Mouse (Mus musculus) urinary bladder, postnatal 25 days (tissue): ENCODE measurements around the gene Ackr4.

Experiments used
- DNase-seq: peaks from one replicate; pipeline ENCODE4 v3.0.0; 2022; ENCODE audit warnings: low spot score

Gene Ackr4

GRCm38 (mm10) chr9:104126833-104127232 is at the start of gene Ackr4:
Ackr4 (minus strand) TSS chr9:104126933.
- no peak for DNase-seq

GRCm38 (mm10) chr9:104172342-104172741 is 45.6 kb upstream of the Ackr4 start:
- DNase-seq, result no peak

DNA sequence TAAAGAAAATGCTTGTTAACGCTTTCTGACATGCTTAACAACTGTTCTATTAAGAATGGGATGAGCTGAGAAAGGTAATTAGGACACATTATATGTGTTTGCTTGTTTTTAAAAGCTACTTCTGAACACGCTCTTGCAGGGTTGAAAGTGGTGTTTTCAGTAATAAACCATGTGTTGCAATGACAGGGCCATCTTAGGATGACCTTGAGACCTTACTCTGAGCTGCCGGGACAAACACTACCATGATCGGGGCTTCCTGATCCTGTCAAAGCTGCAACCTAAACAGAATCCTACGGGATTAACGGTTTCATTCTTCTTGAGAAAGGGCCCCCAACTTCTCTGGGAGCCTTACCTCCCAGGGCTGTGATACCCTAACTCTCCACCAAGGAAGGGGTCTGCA is 44.9 kb upstream of the Ackr4 start:
- DNase-seq, result no peak

DNA sequence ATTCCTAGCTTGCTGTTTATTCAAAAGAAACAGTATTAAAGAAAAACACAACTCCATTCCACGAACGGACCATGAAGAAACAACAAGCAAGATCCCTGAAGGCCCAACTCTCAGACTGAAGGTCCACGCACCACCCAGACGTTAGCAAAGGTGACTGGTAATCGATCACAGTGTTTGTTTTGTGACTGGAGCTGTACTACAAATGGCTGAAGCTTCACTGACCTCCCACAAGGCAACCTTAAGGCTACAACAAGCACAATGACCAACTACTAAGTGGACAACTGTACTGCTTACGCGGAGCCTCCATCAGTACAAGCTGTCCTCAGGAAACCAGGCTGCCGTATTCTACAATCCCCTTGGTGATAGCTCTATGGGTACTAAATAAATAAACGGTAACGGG is 43.3 kb upstream of the Ackr4 start:
- no peak for DNase-seq

DNA sequence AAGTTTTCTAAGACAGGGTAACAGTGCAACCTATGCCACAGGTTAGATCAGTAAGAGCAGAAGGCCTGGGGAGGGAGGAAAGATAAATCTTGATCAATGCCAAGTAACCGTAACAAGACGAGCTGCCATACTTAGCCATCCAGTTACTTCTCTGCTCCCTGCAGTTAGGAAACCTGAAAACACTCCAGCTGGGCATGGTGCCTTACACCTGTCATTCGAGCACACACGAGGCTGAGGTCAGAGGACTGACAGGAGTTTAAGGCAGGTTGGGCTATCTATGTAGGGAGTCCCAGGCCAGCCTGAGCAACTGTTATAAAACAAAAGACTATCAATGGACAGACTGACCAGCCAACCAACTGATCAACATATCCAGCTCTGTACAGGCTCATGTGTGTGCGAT is 39.2 kb upstream of the Ackr4 start:
- DNase-seq, result no peak

- DNase-seq, result no peak
Observed at GRCm38 (mm10) chr9:104164194-104164593, 37.5 kb upstream of the Ackr4 start.

GRCm38 (mm10) chr9:104161117-104161516 is 34.4 kb upstream of the Ackr4 start:
- no peak for DNase-seq

DNA sequence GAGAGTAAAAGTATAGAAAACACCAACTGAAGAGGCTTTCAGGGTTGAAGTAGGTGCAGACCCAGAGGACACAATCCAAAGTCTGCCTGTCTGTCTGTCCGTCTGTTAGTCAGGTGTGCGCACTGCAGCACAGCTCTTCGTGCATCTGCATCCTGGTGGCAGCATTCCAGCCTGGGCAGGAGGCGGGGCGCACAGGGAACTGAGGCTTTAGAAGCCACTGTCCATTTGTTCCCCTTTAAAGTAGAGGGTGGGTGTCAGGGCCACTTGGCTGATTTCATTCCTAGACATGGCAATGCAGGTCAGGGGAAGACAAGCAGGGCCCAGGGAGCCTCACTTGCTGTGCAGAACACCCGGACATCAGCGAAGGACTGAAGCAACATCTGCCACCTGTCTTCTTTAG is 30.6 kb upstream of the Ackr4 start:
- DNase-seq, result no peak

DNA sequence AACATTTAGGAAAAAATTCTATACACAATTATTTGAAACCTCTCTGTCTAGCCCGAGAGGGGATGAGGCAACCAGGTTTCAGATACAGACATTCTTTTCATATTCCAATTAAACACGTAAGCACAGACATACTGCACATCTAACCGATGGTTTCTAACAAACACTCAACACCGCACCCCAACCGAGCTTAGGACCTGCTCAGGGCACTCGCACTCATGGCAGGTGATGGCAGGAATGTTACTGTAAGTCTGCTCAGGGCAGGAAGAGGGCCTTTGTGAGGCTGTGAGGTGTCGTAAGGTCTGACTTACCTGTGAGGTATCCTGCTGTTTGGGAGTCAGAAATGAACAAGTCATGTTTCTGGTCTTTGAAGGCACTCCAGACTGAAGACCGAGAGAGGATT is 29.8 kb upstream of the Ackr4 start:
- DNase-seq, result no peak

GRCm38 (mm10) chr9:104155100-104155715 is 28.5 kb upstream of the Ackr4 start:
- no peak for DNase-seq

DNA sequence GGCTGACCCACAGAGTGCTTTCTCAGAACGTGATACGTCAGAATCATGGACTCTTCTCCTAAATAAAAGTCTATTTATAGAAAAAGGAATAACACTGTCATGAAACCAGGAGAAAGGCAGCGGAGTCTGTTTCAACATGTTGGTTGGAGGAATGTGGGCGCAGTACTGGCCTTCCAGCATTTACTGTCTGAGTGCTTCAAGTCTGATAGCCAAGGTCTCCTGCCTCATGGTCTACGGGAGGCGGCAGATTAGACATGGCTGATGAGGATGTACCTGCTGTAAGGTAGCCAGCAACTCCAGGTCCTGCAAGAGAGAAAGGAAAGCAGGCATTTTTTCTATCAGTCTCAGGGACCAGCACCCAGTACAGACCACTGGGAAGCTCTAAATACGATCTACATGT is 25.4 kb upstream of the Ackr4 start:
- DNase-seq, result no peak

- DNase-seq, result no peak
Observed at GRCm38 (mm10) chr9:104148969-104149368, 22.2 kb upstream of the Ackr4 start.

- no peak for DNase-seq
Observed at GRCm38 (mm10) chr9:104146683-104147082, 19.9 kb upstream of the Ackr4 start.

- DNase-seq, result no peak
Observed at GRCm38 (mm10) chr9:104144314-104144996, 17.7 kb upstream of the Ackr4 start.

GRCm38 (mm10) chr9:104142805-104143204 is 16.1 kb upstream of the Ackr4 start:
- no peak for DNase-seq

GRCm38 (mm10) chr9:104140351-104140750 is 13.6 kb upstream of the Ackr4 start:
- no peak for DNase-seq

GRCm38 (mm10) chr9:104130141-104130755 is 3.5 kb upstream of the Ackr4 start:
- DNase-seq, result no peak

DNA sequence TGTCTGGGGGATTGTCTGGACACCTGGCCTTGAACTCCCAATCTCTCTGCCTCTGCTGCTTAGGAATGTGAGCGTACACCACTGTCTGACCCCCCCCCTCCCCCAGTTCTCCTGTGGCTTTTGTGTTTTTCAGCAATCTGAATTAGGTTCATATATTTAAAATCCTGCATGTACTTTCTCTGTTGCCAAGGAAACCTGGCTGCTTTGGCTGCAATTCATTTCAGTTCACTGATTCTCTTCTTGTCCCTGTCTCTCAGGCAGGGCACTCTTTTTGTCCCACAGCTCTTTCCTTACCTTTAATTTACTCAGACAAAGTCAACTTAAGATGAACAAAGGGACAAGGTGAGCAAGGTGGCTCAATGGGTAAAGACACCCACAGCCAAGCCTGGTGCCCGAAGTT is 1.4 kb upstream of the Ackr4 start:
- DNase-seq, result no peak

GRCm38 (mm10) chr9:104123622-104124021 is 3.1 kb downstream of the Ackr4 start:
- no peak for DNase-seq

DNA sequence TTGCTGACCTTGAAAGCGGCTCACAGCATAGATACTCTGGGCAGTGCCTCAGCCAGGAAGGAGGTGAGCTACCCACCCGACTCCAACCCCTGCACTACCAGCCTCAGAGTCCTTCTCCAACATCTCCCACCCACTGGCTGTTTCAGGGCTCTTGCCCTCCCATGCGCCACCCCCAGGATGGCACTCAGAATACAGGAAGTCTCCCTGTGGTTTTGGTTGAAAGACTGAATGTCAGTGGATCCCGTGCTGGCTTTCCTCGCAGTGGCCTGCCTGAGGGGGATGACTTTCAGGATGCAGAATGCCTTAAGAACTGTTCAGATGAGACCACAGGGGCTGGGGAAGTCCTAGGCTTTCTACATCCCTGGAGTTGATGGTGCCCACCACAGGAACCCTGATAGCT is 3.6 kb downstream of the Ackr4 start:
- DNase-seq, result no peak

DNA sequence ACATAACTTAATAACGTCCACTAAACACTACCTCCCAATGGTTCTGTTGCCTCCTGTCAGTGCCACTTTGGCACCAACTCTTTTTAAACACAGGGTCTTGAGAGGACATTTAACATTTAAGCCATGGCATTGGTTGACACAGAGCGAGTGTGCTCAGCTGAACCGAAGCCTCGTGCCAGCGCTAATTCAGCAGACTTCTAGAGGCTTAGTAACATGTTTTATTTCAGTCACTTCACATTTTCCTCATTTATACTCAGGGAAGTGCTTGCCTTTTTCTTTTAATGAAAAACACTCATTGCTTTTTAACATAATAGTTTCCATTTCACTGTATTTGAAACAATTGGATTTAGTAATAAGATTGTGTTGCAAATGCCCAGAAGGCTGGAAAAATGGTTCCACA is 17.6 kb downstream of the Ackr4 start:
- no peak for DNase-seq

- DNase-seq, result no peak
Observed at GRCm38 (mm10) chr9:104108571-104109143, 18.1 kb downstream of the Ackr4 start.

DNA sequence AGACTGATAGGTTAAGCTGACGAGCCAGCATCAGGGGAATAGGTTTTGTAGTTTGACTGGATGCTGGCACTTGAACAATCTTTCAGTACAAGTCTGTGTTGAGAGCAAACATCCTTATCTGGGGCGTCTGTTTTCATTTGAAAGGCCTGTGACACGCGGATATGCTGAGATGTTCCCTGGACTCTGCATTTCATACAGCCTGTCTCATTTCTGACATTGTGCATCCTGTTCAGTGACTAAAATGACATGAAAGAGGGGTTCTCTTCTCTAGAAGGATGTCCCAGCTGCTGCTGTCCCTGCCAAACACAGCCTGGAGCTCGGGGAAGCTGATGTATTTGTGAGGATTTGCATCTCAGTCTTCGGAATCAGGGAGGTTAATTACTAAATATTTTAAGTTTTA is 19.3 kb downstream of the Ackr4 start:
- DNase-seq, result no peak
